Mouse (Mus musculus): ENCODE data around the gene Paqr7. TPM values are rescaled to one million over a fixed set of nuclear protein-coding genes. Genes with fewer than 3 reads are reported as not detected.

Paqr7 gene
- total and polyA plus RNA-seq, 3 experiments: 0.43 to 2.7 (median 0.89) TPM

GRCm38 (mm10) chr4:134478031-134478430 is 18.5 kb upstream of the Paqr7 start (continued):
- TF ChIP-seq MEF2A (IDR thresholded peaks at IDR 0.05; ENCODE audit: borderline replicate concordance, low read depth, low read length) (peak; percentile 38; the same call in 1 of the 2 replicates), HCFC1 (IDR thresholded peaks at IDR 0.05; ENCODE audit: low read depth, low read length) (peak; percentile 62), TBP (conservative IDR thresholded peaks at IDR 0.05; ENCODE audit: low read depth, low read length) (no peak), ZKSCAN1 (IDR thresholded peaks at IDR 0.05; ENCODE audit: borderline replicate concordance, low read depth, low read length) (no peak), KAT2A (IDR thresholded peaks at IDR 0.05; ENCODE audit: insufficient replicate concordance, low read length) (0 out of 2 replicates have a peak, but pooled peaks have one; percentile 10), ELF1 (IDR thresholded peaks at IDR 0.05; ENCODE audit: low read depth, low read length) (peak; percentile 37; the same call in 1 of the 2 replicates), ZNF384 (IDR thresholded peaks at IDR 0.05; ENCODE audit: low read depth, low read length) (0 out of 2 replicates have a peak, but pooled peaks have one; percentile 9), NELFE (IDR thresholded peaks at IDR 0.05; ENCODE audit: low read depth, low read length) (peak; percentile 84; the same call in 1 of the 2 replicates), EP300 (IDR thresholded peaks at IDR 0.05; ENCODE audit: low read length) (no peak), JUN (IDR thresholded peaks at IDR 0.05; ENCODE audit: insufficient read depth, low read depth, low read length) (no peak)

GRCm38 (mm10) chr4:134479839-134480238 is 16.7 kb upstream of the Paqr7 start:
- peaks cover 7 to 15% of the 10 kb centered on the region in 2 experiments; a peak in 3 of 4 replicates for H3K4me1 ChIP-seq (ENCODE audit: control insufficient read depth in 1 of 2, insufficient read depth in 2 of 2)
- H3K9me3 ChIP-seq (replicated peaks; ENCODE audit: low read length): no peaks in the 10 kb centered on the region
- H3K4me2 ChIP-seq (ENCODE audit: insufficient read depth, low read depth, poor library complexity, severe bottlenecking): no peak overlapping the region
- no peaks in the 10 kb centered on the region for H3K79me2 ChIP-seq (replicated peaks; ENCODE audit: control insufficient read depth, extremely low read depth, insufficient read depth, poor library complexity, severe bottlenecking)
- no peak for DNase-seq (ENCODE audit: extremely low read depth)
- H3K27me3 ChIP-seq (replicated peaks): peaks cover 44% of the 10 kb centered on the region
- dilution Hi-C loops (cut with MboI; ENCODE audit: extremely low pct_ligation_motif_present, extremely low pct_unique_long_range_greater_than_20kb, low sequenced_read_pairs): no loop called here
- H3K9ac ChIP-seq (ENCODE audit: insufficient read depth, low read depth): no peak overlapping the region
- in situ Hi-C loops (cut with MboI; ENCODE audit: low pct_ligation_motif_present, low pct_unique_long_range_greater_than_20kb, low sequenced_read_pairs): loop anchor here (5.0 to 25.0 kb wide), 2 partner anchors 83 to 218 kb away; partner anchors contain the start of genes Grrp1 and Pafah2
- H3K27ac ChIP-seq (ENCODE audit: insufficient read depth, low read depth): no peak overlapping the region
- H3K4me3 ChIP-seq (replicated peaks in 1 of 3; ENCODE audit: low read depth in 2 of 3, low read length in 2 of 3, poor library complexity in 1 of 3): no peak overlapping the region
- H3K36me3 ChIP-seq (replicated peaks in 1 of 2; ENCODE audit: control insufficient read depth in 1 of 2, insufficient read depth in 1 of 2, low read length in 1 of 2): peaks cover 0 to under 1% of the 10 kb centered on the region in 2 experiments
- TF ChIP-seq BHLHE40 (IDR thresholded peaks at IDR 0.05; ENCODE audit: low read depth, low read length): no peak
- no peak for TF ChIP-seq NELFE (IDR thresholded peaks at IDR 0.05; ENCODE audit: low read depth, low read length)
- TF ChIP-seq HCFC1 (IDR thresholded peaks at IDR 0.05; ENCODE audit: low read depth, low read length): no peak
- TF ChIP-seq MAFK (IDR thresholded peaks at IDR 0.05; ENCODE audit: insufficient replicate concordance, low read length): no peak
- no peak for TF ChIP-seq MEF2A (IDR thresholded peaks at IDR 0.05; ENCODE audit: borderline replicate concordance, low read depth, low read length)
- no peak for TF ChIP-seq TCF12 (IDR thresholded peaks at IDR 0.05; ENCODE audit: low read depth, low read length)
- TF ChIP-seq USF1 (IDR thresholded peaks at IDR 0.05; ENCODE audit: low read depth, low read length): no peak
- no peak for TF ChIP-seq MAX (IDR thresholded peaks at IDR 0.05; ENCODE audit: low read length)
- no peak for TF ChIP-seq PAX5 (IDR thresholded peaks at IDR 0.05; ENCODE audit: low read length)
- no peak for TF ChIP-seq TBP (conservative IDR thresholded peaks at IDR 0.05; ENCODE audit: low read depth, low read length)
- no peak for TF ChIP-seq MAZ (IDR thresholded peaks at IDR 0.05; ENCODE audit: low read depth, low read length)
- no peak for TF ChIP-seq ZMIZ1 (IDR thresholded peaks at IDR 0.05; ENCODE audit: low read depth, low read length)
- TF ChIP-seq SIN3A (IDR thresholded peaks at IDR 0.05; ENCODE audit: low read length): no peak
- TF ChIP-seq ZNF384 (IDR thresholded peaks at IDR 0.05; ENCODE audit: low read depth, low read length): no peak
- no peak for TF ChIP-seq CHD1 (IDR thresholded peaks at IDR 0.05; ENCODE audit: low read depth, low read length)
- TF ChIP-seq NRF1 (IDR thresholded peaks at IDR 0.05; ENCODE audit: low read depth, low read length): no peak
